In genomic region chr17:27804156-27804690, GRCm38 (mm10) we compare ENCODE assay signal across 13 mouse cellular contexts.
"Had no signal": no experiment of that assay in that cellular context is flagged by ENCODE, and none has a peak within 500 bp of the region (broad histone marks: within the 10 kb centered on the region; RNA-seq: fewer than 3 reads in every experiment).

No protein-coding gene starts in this region.

- H3K9ac ChIP-seq: limb, embryonic 13.5 days; liver, embryonic 15.5 days; midbrain, embryonic 12.5 days had no signal

- ATAC-seq: midbrain, embryonic 16.5 days had no signal

- H3K36me3 ChIP-seq: limb, embryonic 13.5 days; liver, embryonic 15.5 days; midbrain, embryonic 12.5 days had no signal

- H3K9me3 ChIP-seq: limb, embryonic 13.5 days; liver, embryonic 15.5 days; midbrain, embryonic 12.5 days had no signal

- H3K4me2 ChIP-seq: limb, embryonic 13.5 days; liver, embryonic 15.5 days; midbrain, embryonic 12.5 days had no signal

- H3K4me3 ChIP-seq: limb, embryonic 13.5 days; liver, embryonic 15.5 days; midbrain, embryonic 12.5 days had no signal

- H3K27me3 ChIP-seq: limb, embryonic 13.5 days; liver, embryonic 15.5 days; midbrain, embryonic 12.5 days had no signal

- H3K27ac ChIP-seq: kidney, postnatal 0 days; limb, embryonic 13.5 days; liver, embryonic 15.5 days; midbrain, embryonic 12.5 days had no signal

- DNase-seq: kidney, adult 11 months; kidney, postnatal 36 days; layer of hippocampus, adult 9-11 months; layer of hippocampus, postnatal 36 days; lung, postnatal 36 days; right cerebral cortex, adult 18-20 months; right cerebral cortex, postnatal 25 days; thymus, postnatal 36 days had no signal
